Mouse (Mus musculus) left cerebral cortex, postnatal 25 days (tissue): ENCODE measurements at regions not wholly inside any gene's neighbourhood (a gene's known extent, or its start where the extent isn't known, plus 50 kb on each side); places are given as distances from the start of the nearest gene placed in this dataset.
A peak's percentile ranks its signal among the peaks of the same experiment; 100 is the strongest.
"Not testable (repeated sequence)": the region's sequence is repeated elsewhere in the genome, so short reads cannot be mapped to it uniquely, and the experiment has no call there.

Source experiments
- DNase-seq, 2 experiments: peaks; one replicate each; pipeline ENCODE4 v3.0.0; 2022; ENCODE audit warnings: low spot score in 2 of 2, mixed read lengths in 1 of 2
- intact Hi-C: fragments of 180-260 bp; cut with DNase I; formaldehyde crosslinking; loops from one replicate; pipeline ENCODE4 v1.15.1; 2025

- DNase-seq = no peak
- intact Hi-C loops = no loop called here
Observed at GRCm38 (mm10) chr15:23536691-23537090, 987.9 kb downstream of the Cdh18 start.

DNA sequence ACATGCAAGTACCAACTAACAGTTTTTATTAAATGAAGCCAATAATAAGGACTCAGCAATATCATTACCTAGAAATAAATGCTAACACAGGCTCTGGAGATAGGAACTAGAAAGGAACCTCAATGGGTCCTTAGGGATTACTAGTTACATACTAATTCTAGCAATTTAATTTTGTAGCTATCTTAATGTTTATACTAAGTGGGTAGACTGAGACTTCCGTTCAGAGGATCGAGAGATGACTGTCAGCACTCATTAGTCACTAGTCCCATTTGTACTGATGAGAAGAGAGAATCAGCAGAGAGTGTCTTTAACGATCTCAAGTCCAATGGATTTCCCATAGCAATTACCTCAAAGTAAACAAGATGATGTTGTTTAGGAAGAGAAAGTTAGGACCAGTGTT lies 988.6 kb downstream of the Cdh18 start:
- no peak for DNase-seq
- intact Hi-C loops = no loop called here

DNA sequence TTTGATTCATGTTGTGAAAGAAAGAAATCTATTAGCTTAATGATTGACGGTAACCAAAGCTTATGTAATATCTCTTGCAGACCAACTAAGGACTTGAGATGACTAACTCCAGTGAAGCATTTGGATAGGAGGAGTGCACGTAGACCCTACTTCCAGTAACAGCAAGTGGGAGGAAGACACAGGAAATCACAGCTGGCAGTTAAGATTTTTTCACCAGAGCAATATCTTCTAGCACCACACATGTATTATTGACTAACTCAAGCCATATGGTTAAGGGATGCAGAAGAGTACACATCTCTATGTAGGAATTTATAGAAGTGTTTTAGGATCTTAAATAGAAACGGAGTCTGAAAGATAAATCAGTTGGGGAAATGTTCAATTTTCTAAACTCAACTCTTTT lies 1011.3 kb downstream of the Cdh18 start:
- intact Hi-C loops = no loop called here
- DNase-seq = peak; percentile 5 to 82

GRCm38 (mm10) chr15:23562181-23562580 lies 1013.4 kb downstream of the Cdh18 start:
- intact Hi-C loops = no loop called here
- peak in 1 of 2 experiments; percentile 9 for DNase-seq

DNA sequence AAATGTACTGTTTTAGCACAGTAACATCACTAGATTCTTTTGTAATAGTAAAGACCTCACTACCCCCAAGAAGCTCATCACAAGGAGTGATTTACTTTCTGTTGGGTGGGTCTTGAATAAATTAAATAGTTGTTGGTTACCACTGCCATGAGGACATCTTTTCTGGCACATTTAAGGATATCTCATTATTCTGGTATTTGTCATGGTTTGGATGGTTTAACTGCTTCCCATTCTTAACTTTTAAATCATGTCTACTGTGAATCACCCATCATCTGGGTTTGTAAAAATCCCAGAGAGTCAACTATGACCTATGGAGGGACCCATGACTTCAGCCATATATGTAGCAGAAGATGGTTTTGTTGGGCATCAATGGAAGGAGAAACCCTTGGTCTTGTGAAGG lies 1016.2 kb downstream of the Cdh18 start:
- DNase-seq = no peak
- intact Hi-C loops = no loop called here

GRCm38 (mm10) chr15:23566886-23567655 lies 1018.2 kb downstream of the Cdh18 start:
- intact Hi-C loops = no loop called here
- no peak for DNase-seq

DNA sequence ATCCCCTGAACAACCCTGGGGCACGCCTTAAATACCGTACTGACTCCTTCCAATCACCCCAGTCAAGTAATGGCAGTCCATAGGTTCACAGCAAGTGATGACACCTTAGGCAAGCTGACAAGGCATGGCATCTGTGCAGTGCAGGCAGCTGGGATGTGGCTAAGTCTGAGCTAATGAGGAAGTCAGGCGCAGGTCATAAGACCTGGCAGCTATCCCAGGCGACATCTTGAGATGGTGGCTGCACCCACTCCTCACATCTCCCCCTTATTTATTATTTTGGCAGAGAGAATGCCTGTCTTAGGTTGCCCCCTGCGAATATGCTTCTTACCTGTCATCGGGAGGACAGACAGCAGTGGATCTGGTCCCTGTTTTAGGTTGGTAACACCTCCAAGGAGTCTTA lies 1019.8 kb downstream of the Cdh18 start:
- intact Hi-C loops, DNase-seq: not testable (repeated sequence)

DNA sequence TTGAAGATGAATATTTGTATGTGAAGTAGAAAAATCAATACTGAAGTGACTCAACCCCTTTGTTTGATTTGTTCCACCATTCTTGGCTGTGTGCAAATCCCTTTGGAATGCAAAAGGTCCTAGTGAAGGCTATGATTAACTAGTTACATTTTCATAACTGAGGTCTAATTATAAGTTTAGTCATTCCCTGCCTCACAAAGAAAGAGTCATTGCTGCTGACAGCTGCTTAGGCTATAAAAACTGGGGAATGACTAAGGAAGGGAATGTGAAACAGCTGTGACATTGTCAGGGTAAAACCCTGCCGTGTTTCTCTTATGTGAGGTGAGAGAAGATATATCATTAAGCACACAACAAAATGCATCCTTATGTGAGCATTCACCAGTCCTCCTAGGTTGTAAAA lies 1033.1 kb downstream of the Cdh18 start:
- intact Hi-C loops = no loop called here
- peak in 1 of 2 experiments; percentile 20 for DNase-seq

- intact Hi-C loops = no loop called here
- DNase-seq = no peak
Observed at GRCm38 (mm10) chr15:23590451-23590850, 1041.6 kb downstream of the Cdh18 start.

DNA sequence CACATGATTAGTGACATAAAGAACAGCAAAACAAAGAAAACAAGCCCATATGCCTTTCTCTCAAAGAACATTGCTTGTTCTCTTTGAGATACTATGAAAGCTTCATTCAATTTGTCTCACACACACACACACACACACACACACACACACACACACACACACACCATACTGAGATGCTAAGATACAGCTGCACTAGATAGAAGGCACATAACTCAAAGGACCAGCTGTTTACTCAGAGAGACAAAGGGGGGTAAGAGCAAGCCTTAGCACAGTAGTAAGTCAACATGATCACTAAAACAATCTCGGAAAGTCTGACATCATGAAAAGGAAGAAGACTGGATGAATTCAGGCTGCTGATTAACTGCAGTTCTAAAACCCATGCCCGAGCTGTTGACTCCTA lies 1051.6 kb downstream of the Cdh18 start:
- intact Hi-C loops = no loop called here
- no peak for DNase-seq
